Mouse (Mus musculus): ENCODE measurements around the gene Xxylt1.

GRCm38 (mm10) chr16:30984826-30985545, 96.2 kb downstream of the Xxylt1 start:
- TF ChIP-seq CTCF (IDR thresholded peaks at IDR 0.05; ENCODE audit: borderline replicate concordance, insufficient read depth, low read depth, low read length) (no peak), POLR2A (IDR thresholded peaks at IDR 0.05; ENCODE audit: borderline replicate concordance, insufficient read depth, low read length) (no peak)
